Mouse (Mus musculus): ENCODE data around the gene Yipf1. TPM values are rescaled to one million over a fixed set of nuclear protein-coding genes. Genes with fewer than 3 reads are reported as not detected.

The Yipf1 gene
- polyA plus RNA-seq, 1 experiment from 2014 or later, result 53.2 TPM

- WGBS, result 93% methylated on average over 2 of the region's 2 CpGs
- H3K36me3 ChIP-seq, result peaks cover 46% of the 10 kb centered on the region
Measured at GRCm38 (mm10) chr4:107388291-107388690, 74.1 kb downstream of the Yipf1 start.

GRCm38 (mm10) chr4:107389345-107389744 is 75.2 kb downstream of the Yipf1 start:
- ATAC-seq (replicated peaks), result no peak
- Histone ChIP-seq H3K27ac (replicated peaks) (no peak overlapping the region), H3K4me3 (no peak overlapping the region), H3K4me1 (peaks cover 9% of the 10 kb centered on the region; the same call in 1 of the 2 replicates), H3K9me3 (no peaks in the 10 kb centered on the region), H3K36me3 (peaks cover 47% of the 10 kb centered on the region), H3K9ac (replicated peaks) (no peak overlapping the region), H3K4me2 (replicated peaks) (no peak overlapping the region), H3K27me3 (no peaks in the 10 kb centered on the region)
- 91% methylated on average over 3 of the region's 3 CpGs for WGBS

More at GRCm38 (mm10) chr4:107388291-107388690, 74.1 kb downstream of the Yipf1 start:
- Histone ChIP-seq H3K27me3 (no peaks in the 10 kb centered on the region), H3K9ac (replicated peaks) (no peak overlapping the region), H3K4me3 (no peak overlapping the region), H3K9me3 (no peaks in the 10 kb centered on the region), H3K4me1 (peaks cover 9% of the 10 kb centered on the region; the same call in 1 of the 2 replicates), H3K4me2 (replicated peaks) (no peak overlapping the region), H3K27ac (replicated peaks) (no peak overlapping the region)
- ATAC-seq (replicated peaks), result no peak

- Histone ChIP-seq H3K9ac (replicated peaks) (no peak overlapping the region), H3K4me1 (no peaks in the 10 kb centered on the region), H3K9me3 (no peaks in the 10 kb centered on the region), H3K4me2 (replicated peaks) (no peak overlapping the region), H3K36me3 (peaks cover 38% of the 10 kb centered on the region), H3K27ac (replicated peaks) (no peak overlapping the region), H3K27me3 (no peaks in the 10 kb centered on the region), H3K4me3 (no peak overlapping the region)
- WGBS, result 92% methylated on average over 2 of the region's 2 CpGs
- no peak for ATAC-seq (replicated peaks)
Measured at GRCm38 (mm10) chr4:107393771-107394170, 79.6 kb downstream of the Yipf1 start.

Other genes starting within 250 kb of the Yipf1 start
- gene Mrpl37, start 247.5 kb upstream of the Yipf1 start, polyA plus RNA-seq (2015; fragmentation: Nextera tagmentation; extraction: Ambion mirVana), result 76.1 and 80.6 TPM in 2 replicates
- gene Cyb5rl, start 247.4 kb upstream of the Yipf1 start, polyA plus RNA-seq (2015; fragmentation: Nextera tagmentation; extraction: Ambion mirVana), result 2.8 and 3.6 TPM in 2 replicates
- gene Cdcp2, start 217.5 kb upstream of the Yipf1 start, polyA plus RNA-seq (2015; fragmentation: Nextera tagmentation; extraction: Ambion mirVana), result not detected in 2 replicates
- 373 and 391 TPM in 2 replicates for gene Tmem59, start 136.0 kb upstream of the Yipf1 start, polyA plus RNA-seq (2015; fragmentation: Nextera tagmentation; extraction: Ambion mirVana)
- 30.7 and 45.9 TPM in 2 replicates for gene Tceanc2, start 135.2 kb upstream of the Yipf1 start, polyA plus RNA-seq (2015; fragmentation: Nextera tagmentation; extraction: Ambion mirVana)
- gene Ldlrad1, start 105.2 kb upstream of the Yipf1 start, polyA plus RNA-seq (2015; fragmentation: Nextera tagmentation; extraction: Ambion mirVana), result not detected in 2 replicates
- 57.4 and 57.7 TPM in 2 replicates for gene Lrrc42, start 60.8 kb upstream of the Yipf1 start, polyA plus RNA-seq (2015; fragmentation: Nextera tagmentation; extraction: Ambion mirVana)
- 37.1 and 41.7 TPM in 2 replicates for gene Hspb11, start 60.8 kb upstream of the Yipf1 start, polyA plus RNA-seq (2015; fragmentation: Nextera tagmentation; extraction: Ambion mirVana)
- not detected in 2 replicates for gene Dio1, start 7.2 kb upstream of the Yipf1 start, polyA plus RNA-seq (2015; fragmentation: Nextera tagmentation; extraction: Ambion mirVana)
- gene Ndc1, start 53.4 kb downstream of the Yipf1 start, polyA plus RNA-seq (2015; fragmentation: Nextera tagmentation; extraction: Ambion mirVana), result 18.9 and 20.8 TPM in 2 replicates
- gene Glis1, start 120.2 kb downstream of the Yipf1 start, polyA plus RNA-seq (2015; fragmentation: Nextera tagmentation; extraction: Ambion mirVana), result 0.95 and 1.3 TPM in 2 replicates

Data from forebrain, embryonic 15.5 days (tissue).